Mouse (Mus musculus) limb, embryonic 14.5 days (tissue): ENCODE results near the gene Tsc1. TPM values are rescaled to one million over a fixed set of nuclear protein-coding genes. Genes with fewer than 3 reads are reported as not detected.

Experiments used
- ATAC-seq: fragments of 200-750 bp; cut with Nextera tagmentation; 2 replicates; pipeline ENCODE4 v1.8.0; 2017; ENCODE audit warnings: low read depth, moderate number of reproducible peaks, moderate TSS enrichment; ENCODE audit not compliant: low FRiP score
- DNase-seq: peaks from one replicate; pipeline ENCODE4 v3.0.0-alpha.2; 2015; ENCODE audit warnings: low spot score
- H3K27ac ChIP-seq: fragments of 300-500 bp; sonication (generic); replicated peaks from 2 replicates; pipeline ENCODE4 v1.5.1; 2014; ENCODE audit warnings: low read depth, mild to moderate bottlenecking, low read length, moderate library complexity, mixed read lengths
- H3K27me3 ChIP-seq: fragments of 300-500 bp; sonication (generic); 2 replicates; pipeline ENCODE4 v1.6.1; 2014; ENCODE audit warnings: low read length, mixed read lengths; ENCODE audit not compliant: control insufficient read depth, insufficient read depth
- H3K36me3 ChIP-seq: fragments of 300-500 bp; sonication (generic); 2 replicates; pipeline ENCODE4 v1.6.1; 2014; ENCODE audit warnings: mild to moderate bottlenecking, low read length, moderate library complexity, mixed read lengths; ENCODE audit not compliant: control insufficient read depth, insufficient read depth
- H3K4me1 ChIP-seq: fragments of 300-500 bp; sonication (generic); 2 replicates; pipeline ENCODE4 v1.6.1; 2014; ENCODE audit warnings: antibody characterized with exemption, low read length, mixed read lengths; ENCODE audit not compliant: control insufficient read depth, insufficient read depth
- H3K4me2 ChIP-seq: fragments of 300-500 bp; sonication (generic); replicated peaks from 2 replicates; pipeline ENCODE4 v1.6.1; 2014; ENCODE audit warnings: low read depth, mild to moderate bottlenecking, low read length, moderate library complexity; ENCODE audit not compliant: severe bottlenecking
- H3K4me3 ChIP-seq: fragments of 300-500 bp; sonication (generic); replicated peaks from 2 replicates; pipeline ENCODE4 v1.5.1; 2014; ENCODE audit warnings: low read length
- H3K9ac ChIP-seq: fragments of 300-500 bp; sonication (generic); 2 replicates; pipeline ENCODE4 v1.6.1; 2014; ENCODE audit warnings: mild to moderate bottlenecking, low read depth, low read length, moderate library complexity; ENCODE audit not compliant: severe bottlenecking
- H3K9me3 ChIP-seq: fragments of 300-500 bp; sonication (generic); 2 replicates; pipeline ENCODE4 v1.6.1; 2016; ENCODE audit warnings: low read length; ENCODE audit not compliant: control insufficient read depth
- POLR2A ChIP-seq: fragments of 200-500 bp; IDR thresholded peaks from 2 replicates; pipeline ENCODE4 v1.8.0; 2012; ENCODE audit warnings: inconsistent platforms, mild to moderate bottlenecking, moderate library complexity, borderline replicate concordance; ENCODE audit not compliant: insufficient read depth, insufficient read length; ENCODE audit errors: extremely low read depth
- WGBS: fragments of 180-500 bp; shearing (Covaris S2); extraction: QIAGEN DNeasy Blood & Tissue Kit; methylation state at CpG from one replicate; pipeline ENCODE4 v1.1.7; 2014; 5-methylcytosine and 5-hydroxymethylcytosine counted together
- polyA plus RNA-seq, 2 experiments: library from polyadenylated mRNA; depleted of rRNA in 1 of 2; stranded (reverse) in 1 of 2; unstranded in 1 of 2; fragments of >200 nt; fragmentation: Nextera tagmentation in 1 of 2; extraction: Ambion mirVana in 1 of 2; gene quantifications; 2 replicates each; pipeline versions ENCODE4 v1.2.1 to v1.2.3; 2012 to 2014

Tsc1 gene
- polyA plus RNA-seq, 2 experiments: 15.7 to 18.5 TPM

DNA sequence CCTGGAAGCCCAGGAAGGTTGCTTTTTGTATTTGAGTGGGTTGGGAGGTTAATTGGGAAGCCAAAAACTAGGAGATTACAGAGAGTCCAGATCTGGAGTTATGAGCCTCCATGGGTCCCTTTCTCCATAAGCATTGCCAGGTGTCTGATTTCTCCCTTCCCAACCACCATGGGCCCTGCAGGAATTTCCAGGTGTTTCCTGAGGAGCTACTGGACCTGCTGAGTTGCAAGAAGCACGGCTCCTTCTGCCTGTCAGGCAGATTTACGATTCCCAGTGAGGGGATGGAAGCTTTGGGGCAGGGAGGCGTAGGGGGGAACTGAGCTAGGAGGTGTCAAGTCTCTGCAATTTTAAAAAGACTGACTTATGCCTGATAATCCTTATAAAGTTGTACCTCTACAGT, 24.8 kb downstream of the Tsc1 start:
- Histone ChIP-seq H3K4me1 (no peaks in the 10 kb centered on the region), H3K9ac (no peak overlapping the region), H3K36me3 (peaks cover 77% of the 10 kb centered on the region), H3K4me3 (no peak overlapping the region), H3K27me3 (no peaks in the 10 kb centered on the region), H3K4me2 (no peak overlapping the region), H3K9me3 (no peaks in the 10 kb centered on the region), H3K27ac (no peak overlapping the region)
- peak; percentile 57; the same call in 1 of the 2 replicates for ATAC-seq
- peak; percentile 4 for DNase-seq
- 24% methylated on average over 3 of the region's 3 CpGs for WGBS
- TF ChIP-seq POLR2A: no peak

DNA sequence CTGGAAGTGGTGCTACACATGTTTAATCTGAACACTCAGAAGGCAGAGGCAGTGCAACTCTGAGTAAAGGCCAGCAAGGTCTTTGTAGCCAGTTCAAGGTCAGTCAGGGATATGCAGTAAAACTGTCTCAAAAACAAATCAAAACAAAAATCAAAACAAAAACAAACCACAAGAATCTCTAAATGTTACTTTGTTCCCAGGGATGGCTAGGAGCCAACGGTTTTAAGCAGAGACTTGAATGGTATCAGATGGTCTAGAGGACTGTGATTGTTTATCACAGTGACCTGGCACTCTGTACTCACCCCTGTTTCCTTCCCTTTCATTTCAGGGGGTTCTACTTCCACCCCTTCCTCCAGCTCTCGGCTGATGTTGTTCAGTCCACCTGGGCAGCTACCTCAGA, 30.4 kb downstream of the Tsc1 start:
- ATAC-seq (no peak), DNase-seq (no peak)
- no peaks in the 10 kb centered on the region for H3K4me1 ChIP-seq
- H3K27ac ChIP-seq: no peak overlapping the region
- no peak overlapping the region for H3K4me2 ChIP-seq
- H3K36me3 ChIP-seq: peaks cover 80% of the 10 kb centered on the region
- TF ChIP-seq POLR2A: no peak
- H3K4me3 ChIP-seq: no peak overlapping the region
- 97% methylated on average over 2 of the region's 2 CpGs for WGBS
- no peaks in the 10 kb centered on the region for H3K9me3 ChIP-seq
- H3K27me3 ChIP-seq: no peaks in the 10 kb centered on the region
- no peak overlapping the region for H3K9ac ChIP-seq

DNA sequence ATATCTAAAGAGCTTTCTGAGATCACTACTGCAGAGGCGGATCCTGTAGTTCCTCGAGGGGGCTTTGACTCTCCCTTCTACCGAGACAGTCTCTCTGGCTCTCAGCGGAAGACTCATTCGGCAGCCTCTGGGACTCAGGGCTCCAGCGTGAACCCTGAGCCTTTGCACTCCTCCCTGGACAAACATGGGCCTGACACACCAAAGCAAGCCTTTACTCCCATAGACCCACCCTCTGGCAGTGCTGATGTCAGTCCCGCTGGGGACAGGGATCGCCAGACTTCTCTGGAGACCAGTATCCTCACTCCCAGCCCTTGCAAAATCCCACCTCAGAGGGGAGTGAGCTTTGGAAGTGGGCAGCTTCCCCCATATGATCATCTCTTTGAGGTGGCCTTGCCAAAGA, 35.0 kb downstream of the Tsc1 start:
- H3K9me3 ChIP-seq: no peaks in the 10 kb centered on the region
- no peak for DNase-seq
- no peak for TF ChIP-seq POLR2A
- peaks cover 96% of the 10 kb centered on the region for H3K36me3 ChIP-seq
- no peak overlapping the region for H3K4me2 ChIP-seq
- H3K9ac ChIP-seq: no peak overlapping the region
- H3K27ac ChIP-seq: no peak overlapping the region
- no peak for ATAC-seq
- no peaks in the 10 kb centered on the region for H3K27me3 ChIP-seq
- WGBS: 90% methylated on average over 8 of the region's 8 CpGs
- no peaks in the 10 kb centered on the region for H3K4me1 ChIP-seq
- no peak overlapping the region for H3K4me3 ChIP-seq

DNA sequence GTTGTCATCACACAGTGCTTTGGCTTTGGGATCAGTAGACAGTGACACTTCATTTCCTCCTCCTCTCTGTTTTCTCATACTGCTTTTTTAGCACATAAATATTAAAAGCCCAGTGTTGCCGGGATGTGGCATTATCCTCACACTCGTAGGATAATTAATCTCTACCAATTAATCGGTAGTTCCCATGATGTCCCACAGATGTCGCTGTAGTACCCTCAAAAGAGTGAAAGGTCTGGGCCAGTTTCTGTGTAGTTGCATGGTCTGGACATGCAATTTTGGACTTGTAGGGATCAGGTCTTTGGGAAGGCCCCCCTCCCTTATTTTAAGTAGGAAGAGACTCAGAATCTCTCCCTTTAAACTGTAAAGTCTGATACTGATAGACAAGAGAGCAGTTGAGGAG, 39.7 kb downstream of the Tsc1 start:
- Histone ChIP-seq H3K4me2 (no peak overlapping the region), H3K36me3 (peaks cover 95% of the 10 kb centered on the region), H3K9ac (no peak overlapping the region), H3K4me3 (no peak overlapping the region), H3K27me3 (no peaks in the 10 kb centered on the region), H3K4me1 (no peaks in the 10 kb centered on the region), H3K9me3 (no peaks in the 10 kb centered on the region), H3K27ac (no peak overlapping the region)
- no peak for TF ChIP-seq POLR2A
- ATAC-seq (no peak), DNase-seq (peak; percentile 40)
- 33% methylated on average over 4 of the region's 4 CpGs for WGBS

DNA sequence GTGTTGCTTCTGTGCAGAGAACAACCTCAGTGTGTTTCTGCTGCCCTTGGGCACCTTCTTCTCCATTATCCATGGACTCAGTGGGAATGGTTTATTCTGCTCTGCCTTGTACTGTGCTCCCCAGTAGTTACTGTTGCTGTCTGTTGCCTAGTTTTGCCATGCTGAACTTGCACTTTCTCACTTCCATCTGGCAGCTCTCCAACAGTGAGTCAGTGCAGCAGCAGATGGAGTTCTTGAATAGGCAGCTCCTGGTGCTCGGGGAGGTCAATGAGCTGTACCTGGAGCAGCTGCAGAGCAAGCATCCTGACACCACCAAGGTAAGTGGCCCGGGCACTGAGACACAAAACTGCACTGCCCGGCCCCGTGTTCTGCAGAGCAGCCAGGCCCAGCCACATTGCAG, 40.7 kb downstream of the Tsc1 start:
- H3K4me3 ChIP-seq: no peak overlapping the region
- H3K27me3 ChIP-seq: no peaks in the 10 kb centered on the region
- H3K4me1 ChIP-seq: no peaks in the 10 kb centered on the region
- TF ChIP-seq POLR2A: no peak
- 86% methylated on average over 4 of the region's 4 CpGs for WGBS
- H3K9me3 ChIP-seq: no peaks in the 10 kb centered on the region
- DNase-seq: no peak
- peaks cover 93% of the 10 kb centered on the region for H3K36me3 ChIP-seq
- H3K4me2 ChIP-seq: no peak overlapping the region
- no peak for ATAC-seq
- H3K27ac ChIP-seq: no peak overlapping the region
- no peak overlapping the region for H3K9ac ChIP-seq

DNA sequence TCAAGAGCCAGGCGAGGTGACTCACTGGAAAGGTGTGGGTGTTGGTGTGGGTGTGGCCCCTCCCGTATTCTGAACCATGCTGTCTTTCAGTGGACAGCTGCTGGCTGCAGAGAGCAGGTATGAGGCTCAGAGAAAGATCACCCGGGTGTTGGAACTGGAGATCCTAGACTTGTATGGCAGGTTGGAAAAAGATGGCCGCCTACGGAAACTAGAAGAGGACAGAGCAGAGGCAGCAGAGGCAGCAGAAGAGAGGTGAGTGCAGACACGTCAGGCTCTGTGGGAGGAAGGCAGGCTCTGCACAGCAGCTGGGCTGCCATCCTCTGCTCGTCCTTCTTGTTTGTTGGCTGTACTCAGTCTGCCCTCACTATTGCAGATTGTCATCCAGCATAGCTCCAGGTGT, 44.9 kb downstream of the Tsc1 start:
- no peak for ATAC-seq
- no peak overlapping the region for H3K4me2 ChIP-seq
- no peaks in the 10 kb centered on the region for H3K4me1 ChIP-seq
- TF ChIP-seq POLR2A: no peak
- no peak overlapping the region for H3K27ac ChIP-seq
- WGBS: 89% methylated on average over 7 of the region's 7 CpGs
- H3K27me3 ChIP-seq: no peaks in the 10 kb centered on the region
- peaks cover 69% of the 10 kb centered on the region for H3K36me3 ChIP-seq
- H3K9ac ChIP-seq: no peak overlapping the region
- DNase-seq: no peak
- no peaks in the 10 kb centered on the region for H3K9me3 ChIP-seq
- no peak overlapping the region for H3K4me3 ChIP-seq
